Mouse (Mus musculus): Measurements from ENCODE around the gene Tigd2. TPM values are rescaled to one million over a fixed set of nuclear protein-coding genes. Genes with fewer than 3 reads are reported as not detected.

Tigd2 gene
- 5.7 and 7.2 TPM in 2 replicates for polyA plus RNA-seq (2012)

DNA sequence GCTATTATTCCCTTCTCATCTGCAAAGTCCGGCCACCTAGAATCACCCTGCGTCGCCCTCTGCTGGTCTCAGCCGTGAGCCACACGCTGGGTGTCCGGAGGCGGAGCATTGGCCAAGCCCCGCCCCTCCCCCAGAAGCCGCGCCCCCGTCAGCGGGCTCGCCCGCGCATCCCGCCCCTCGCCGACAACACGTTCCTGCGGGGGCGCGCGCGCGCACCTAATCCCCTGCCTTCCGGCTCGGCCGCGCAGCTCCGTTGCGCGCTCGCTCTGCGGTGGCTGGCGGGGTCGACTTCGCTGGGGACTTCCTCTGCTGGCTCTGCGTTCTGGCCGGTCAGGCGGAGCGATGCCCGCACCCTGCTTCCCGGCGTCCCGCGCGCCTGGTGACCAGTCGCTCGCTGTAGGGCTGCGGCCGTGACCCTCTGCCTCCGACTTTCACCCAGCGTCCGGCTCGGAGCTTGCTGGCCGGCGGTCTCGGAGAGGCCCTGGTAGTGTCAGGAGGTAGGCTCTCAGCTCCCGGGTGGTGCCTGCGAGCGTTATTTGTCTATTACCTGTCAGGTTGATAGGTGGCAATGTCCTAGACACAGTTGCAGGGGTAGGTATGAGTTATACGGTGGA, at the start of gene Tigd2:
Tigd2 (plus strand) TSS at position 186 of the 614 bp plus-strand sequence.
- no peak for TF ChIP-seq GATA1 (IDR thresholded peaks at IDR 0.05; ENCODE audit: low read length)

- TF ChIP-seq GATA1 (IDR thresholded peaks at IDR 0.05; ENCODE audit: low read length) = no peak
Measured at GRCm38 (mm10) chr6:59161801-59162478, 46.7 kb upstream of the Tigd2 start.

- no peak for TF ChIP-seq GATA1 (IDR thresholded peaks at IDR 0.05; ENCODE audit: low read length)
Measured at GRCm38 (mm10) chr6:59162887-59163286, 45.8 kb upstream of the Tigd2 start.

- TF ChIP-seq GATA1 (IDR thresholded peaks at IDR 0.05; ENCODE audit: low read length) = no peak
Measured at GRCm38 (mm10) chr6:59163407-59163806, 45.3 kb upstream of the Tigd2 start.

GRCm38 (mm10) chr6:59168939-59169338, 39.7 kb upstream of the Tigd2 start:
- no peak for TF ChIP-seq GATA1 (IDR thresholded peaks at IDR 0.05; ENCODE audit: low read length)

DNA sequence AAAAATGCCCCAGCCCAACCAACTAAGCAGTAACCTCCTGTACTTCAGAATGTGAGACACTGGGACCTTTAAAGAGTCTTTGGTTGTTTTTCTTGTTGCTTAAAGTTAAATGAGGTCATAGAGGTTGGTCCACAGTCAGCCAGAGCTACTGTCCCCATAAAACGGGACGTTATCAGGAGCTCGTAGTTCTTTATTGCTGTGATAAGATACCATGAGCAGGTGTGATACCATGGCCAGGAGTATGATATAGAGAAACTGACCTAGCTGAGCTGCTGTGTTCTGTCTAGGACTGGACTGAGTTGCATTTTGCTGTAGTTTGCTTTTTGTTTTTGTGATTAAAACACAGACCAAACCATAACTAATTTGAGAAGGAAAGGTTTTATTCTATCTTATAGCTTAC, 37.4 kb upstream of the Tigd2 start:
- TF ChIP-seq GATA1 (IDR thresholded peaks at IDR 0.05; ENCODE audit: low read length) = no peak

DNA sequence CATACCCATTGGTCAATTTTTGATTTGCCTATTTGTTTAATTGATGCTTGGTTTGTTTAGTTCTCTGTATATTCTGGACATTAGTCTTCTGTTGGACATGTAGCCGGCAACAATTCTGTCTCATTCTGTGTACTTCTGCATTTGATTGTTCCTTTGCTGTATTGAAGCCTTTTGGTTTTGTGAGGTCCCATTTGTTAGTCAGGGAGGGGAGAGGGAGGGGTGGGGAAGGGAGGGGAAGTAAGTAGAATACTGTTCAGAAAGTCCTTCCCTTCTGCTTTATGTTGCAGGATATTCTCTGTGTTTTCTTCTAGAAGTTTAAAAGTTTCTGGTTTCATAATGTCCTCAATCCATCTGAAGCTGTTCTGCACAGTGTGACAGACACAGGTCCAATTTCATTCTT, 34.7 kb upstream of the Tigd2 start:
- no peak for TF ChIP-seq GATA1 (IDR thresholded peaks at IDR 0.05; ENCODE audit: low read length)

- TF ChIP-seq GATA1 (IDR thresholded peaks at IDR 0.05; ENCODE audit: low read length) = no peak
Measured at GRCm38 (mm10) chr6:59178051-59178450, 30.6 kb upstream of the Tigd2 start.

DNA sequence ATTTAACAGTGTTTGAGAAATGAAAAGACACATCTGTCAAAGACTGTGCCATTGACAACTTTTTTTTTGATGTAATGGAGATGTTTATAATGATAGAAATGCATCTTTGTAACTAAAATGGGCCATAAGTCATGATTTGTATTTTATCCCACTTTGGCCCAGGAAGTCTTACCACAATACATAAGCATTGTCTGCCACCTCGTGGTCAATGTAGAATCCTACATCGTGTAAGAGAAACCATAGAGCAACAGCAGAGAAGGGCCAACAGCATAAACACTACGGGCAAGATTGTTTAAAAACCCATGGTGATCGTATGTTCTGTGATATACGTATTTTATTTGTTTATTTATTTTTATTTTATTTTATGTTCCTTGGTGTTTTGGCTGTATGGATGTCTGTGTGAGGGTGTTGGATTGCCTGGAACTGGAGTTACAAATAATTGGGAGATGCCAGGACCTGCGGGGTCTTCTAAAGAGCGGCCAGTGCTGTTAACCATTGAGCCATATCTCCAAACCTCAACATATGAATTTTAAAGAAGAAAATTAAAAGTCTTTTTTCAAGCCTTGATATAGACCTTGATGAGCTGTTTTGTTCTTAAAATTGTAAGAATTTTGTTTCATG, 28.2 kb upstream of the Tigd2 start:
- no peak for TF ChIP-seq GATA1 (IDR thresholded peaks at IDR 0.05; ENCODE audit: low read length)

- TF ChIP-seq GATA1 (IDR thresholded peaks at IDR 0.05; ENCODE audit: low read length) = no peak
Measured at GRCm38 (mm10) chr6:59185010-59185699, 23.5 kb upstream of the Tigd2 start.

DNA sequence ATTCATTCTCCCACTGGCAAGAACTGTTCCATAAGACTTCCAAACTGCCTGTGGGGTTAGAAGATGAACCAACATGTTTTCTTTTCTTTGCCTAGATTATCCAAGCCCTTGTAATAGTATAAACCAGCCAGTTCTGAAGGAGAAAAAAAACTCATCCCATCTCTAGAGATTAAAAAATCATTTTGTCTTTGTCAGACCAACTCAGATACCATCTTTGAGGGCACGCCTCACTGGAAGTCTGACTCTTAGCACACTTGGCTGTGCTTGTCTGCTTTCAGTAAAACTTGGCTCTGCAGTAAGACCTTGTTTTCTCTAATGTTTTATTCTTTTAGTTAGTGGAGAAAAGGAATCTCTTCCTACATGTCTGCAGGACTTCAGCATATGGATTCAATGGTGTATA, 18.7 kb upstream of the Tigd2 start:
- TF ChIP-seq GATA1 (IDR thresholded peaks at IDR 0.05; ENCODE audit: low read length) = no peak

DNA sequence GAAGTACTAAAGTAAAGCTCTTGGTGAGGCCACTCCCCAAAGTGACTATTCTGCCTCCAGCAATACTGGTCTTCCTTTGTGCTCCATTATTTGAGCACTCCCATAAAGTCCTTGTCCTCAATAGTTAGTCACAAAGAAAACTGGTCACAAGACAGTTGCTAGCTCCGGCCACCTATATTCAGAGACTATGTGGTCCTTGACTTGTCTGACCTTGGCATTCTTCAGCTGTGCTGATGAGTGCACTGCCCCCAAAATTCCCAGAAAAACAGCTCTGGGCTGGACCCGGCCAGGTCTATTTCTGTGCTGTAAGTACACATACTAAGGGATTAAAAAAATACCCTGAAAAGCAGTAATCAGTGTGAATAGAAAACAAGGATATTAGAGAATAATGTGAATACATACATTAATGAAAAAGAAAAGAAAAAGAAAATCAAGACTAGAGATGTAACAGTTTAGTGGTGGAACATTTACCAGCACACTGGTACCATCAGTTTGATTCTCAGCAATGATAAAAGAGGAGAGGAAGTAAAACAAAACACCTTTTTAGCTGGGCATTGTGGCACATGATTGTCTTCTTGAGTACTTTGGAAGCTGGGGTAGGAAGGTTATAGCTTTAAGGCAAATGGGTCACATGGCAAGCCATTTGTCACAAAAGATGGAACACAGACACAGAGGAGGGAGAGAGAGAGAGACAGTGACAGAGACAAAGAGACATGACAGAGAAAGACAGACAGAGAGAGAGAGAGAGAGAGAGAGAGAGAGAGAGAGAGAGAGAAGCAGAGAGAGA, 12.6 kb upstream of the Tigd2 start:
- TF ChIP-seq GATA1 (IDR thresholded peaks at IDR 0.05; ENCODE audit: low read length) = no peak

GRCm38 (mm10) chr6:59196746-59197145, 11.9 kb upstream of the Tigd2 start:
- TF ChIP-seq GATA1 (IDR thresholded peaks at IDR 0.05; ENCODE audit: low read length) = no peak

DNA sequence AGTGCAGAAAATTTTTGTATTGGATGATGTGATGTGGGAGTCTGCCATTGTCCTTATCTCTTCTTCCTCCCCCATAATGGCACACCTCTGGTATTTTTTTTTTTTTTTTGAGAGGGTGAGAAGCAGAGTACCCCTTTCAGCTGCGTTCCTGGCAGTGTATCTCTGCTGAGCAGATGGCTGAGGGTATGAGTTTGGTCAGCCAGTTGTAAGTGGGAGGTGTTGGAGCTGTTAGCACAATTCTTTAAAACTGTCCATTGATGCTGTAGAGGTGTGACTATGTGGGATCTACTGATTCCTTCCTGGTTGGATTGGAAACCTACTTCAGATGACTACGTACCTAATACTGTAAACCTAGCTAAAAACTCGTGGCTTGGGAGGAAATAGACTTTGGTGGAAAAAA, 10.3 kb upstream of the Tigd2 start:
- no peak for TF ChIP-seq GATA1 (IDR thresholded peaks at IDR 0.05; ENCODE audit: low read length)

GRCm38 (mm10) chr6:59199021-59199420, 9.6 kb upstream of the Tigd2 start:
- no peak for TF ChIP-seq GATA1 (IDR thresholded peaks at IDR 0.05; ENCODE audit: low read length)

All from G1E-ER4 (cell line).